Mouse (Mus musculus) left cerebral cortex, postnatal 14 days (tissue): ENCODE results near the gene Polr2l. TPM values are rescaled to one million over a fixed set of nuclear protein-coding genes. Genes with fewer than 3 reads are reported as not detected.

Experiments
- DNase-seq, 2 experiments: peaks; one replicate each; pipeline ENCODE4 v3.0.0; 2021 to 2022; ENCODE audit warnings: low spot score in 2 of 2, mixed read lengths in 1 of 2
- intact Hi-C: fragments of 180-260 bp; cut with DNase I; formaldehyde crosslinking; loops from one replicate; pipeline ENCODE4 v1.15.1; 2025
- total RNA-seq, 2 experiments: library from RNA; stranded (reverse); gene quantifications; 2 replicates each; pipeline ENCODE4 v1.2.3; 2021

The Polr2l gene
- total RNA-seq, 2 experiments from 2014 or later, result 43.8 to 44.4 TPM

DNA sequence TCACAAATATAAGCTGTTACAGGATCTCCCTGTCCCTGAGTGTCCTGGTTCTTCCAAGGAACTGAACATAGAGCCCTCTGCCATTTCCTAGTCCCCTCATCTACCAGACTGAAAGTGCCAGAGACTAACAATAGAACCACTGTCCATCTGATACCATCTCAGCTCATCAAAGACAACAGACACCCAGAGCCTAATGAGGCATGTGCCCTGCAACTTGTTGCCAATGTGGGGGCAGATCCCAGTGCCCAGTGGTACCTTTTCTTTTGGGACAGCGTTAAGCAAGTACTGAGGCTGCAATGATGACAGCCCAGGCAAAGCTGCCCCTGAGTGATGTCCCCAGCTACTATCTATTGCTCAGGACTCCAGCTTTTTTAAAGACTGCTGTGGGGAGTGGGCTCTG is 11.3 kb upstream of the Polr2l start:
- no peak for DNase-seq

DNA sequence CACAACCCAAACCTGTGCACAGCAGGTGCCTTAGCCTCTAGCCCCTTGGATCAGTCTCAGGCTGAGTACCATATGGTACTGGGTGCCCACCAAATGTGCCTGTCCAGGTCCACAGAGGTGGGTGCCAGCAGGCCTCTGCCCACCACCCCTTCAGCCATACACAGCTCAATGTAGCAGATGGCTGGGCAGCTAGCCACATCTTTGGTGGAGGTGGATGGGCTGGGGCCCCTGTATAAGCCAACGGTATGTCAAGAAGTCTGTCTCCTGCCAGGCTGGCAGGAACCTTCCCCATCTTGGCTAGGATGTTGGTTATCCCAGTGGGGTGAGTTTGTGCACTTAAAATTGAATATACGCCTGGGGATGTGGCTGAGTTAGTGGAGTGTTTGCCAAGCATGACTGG is 10.7 kb upstream of the Polr2l start:
- intact Hi-C loops, result no loop called here
- DNase-seq, result no peak

More for the DNA sequence above, 11.3 kb upstream of the Polr2l start:
- intact Hi-C loops, result no loop called here

GRCm38 (mm10) chr7:141485186-141485585 is 10.3 kb upstream of the Polr2l start:
- intact Hi-C loops, result no loop called here
- DNase-seq, result no peak

GRCm38 (mm10) chr7:141484186-141485120 is 9.5 kb upstream of the Polr2l start:
- no peak for DNase-seq
- intact Hi-C loops, result loop anchor here (5.0 kb wide), 1 partner anchor 183 kb away; no protein-coding TSS in a partner anchor

GRCm38 (mm10) chr7:141483114-141483653 is 8.3 kb upstream of the Polr2l start:
- intact Hi-C loops, result loop anchor here (5.0 kb wide), 1 partner anchor 184 kb away; no protein-coding TSS in a partner anchor
- no peak for DNase-seq

- no peak for DNase-seq
- intact Hi-C loops, result loop anchor here (5.0 kb wide), 1 partner anchor 185 kb away; no protein-coding TSS in a partner anchor
Observed at GRCm38 (mm10) chr7:141482531-141483024, 7.6 kb upstream of the Polr2l start.

DNA sequence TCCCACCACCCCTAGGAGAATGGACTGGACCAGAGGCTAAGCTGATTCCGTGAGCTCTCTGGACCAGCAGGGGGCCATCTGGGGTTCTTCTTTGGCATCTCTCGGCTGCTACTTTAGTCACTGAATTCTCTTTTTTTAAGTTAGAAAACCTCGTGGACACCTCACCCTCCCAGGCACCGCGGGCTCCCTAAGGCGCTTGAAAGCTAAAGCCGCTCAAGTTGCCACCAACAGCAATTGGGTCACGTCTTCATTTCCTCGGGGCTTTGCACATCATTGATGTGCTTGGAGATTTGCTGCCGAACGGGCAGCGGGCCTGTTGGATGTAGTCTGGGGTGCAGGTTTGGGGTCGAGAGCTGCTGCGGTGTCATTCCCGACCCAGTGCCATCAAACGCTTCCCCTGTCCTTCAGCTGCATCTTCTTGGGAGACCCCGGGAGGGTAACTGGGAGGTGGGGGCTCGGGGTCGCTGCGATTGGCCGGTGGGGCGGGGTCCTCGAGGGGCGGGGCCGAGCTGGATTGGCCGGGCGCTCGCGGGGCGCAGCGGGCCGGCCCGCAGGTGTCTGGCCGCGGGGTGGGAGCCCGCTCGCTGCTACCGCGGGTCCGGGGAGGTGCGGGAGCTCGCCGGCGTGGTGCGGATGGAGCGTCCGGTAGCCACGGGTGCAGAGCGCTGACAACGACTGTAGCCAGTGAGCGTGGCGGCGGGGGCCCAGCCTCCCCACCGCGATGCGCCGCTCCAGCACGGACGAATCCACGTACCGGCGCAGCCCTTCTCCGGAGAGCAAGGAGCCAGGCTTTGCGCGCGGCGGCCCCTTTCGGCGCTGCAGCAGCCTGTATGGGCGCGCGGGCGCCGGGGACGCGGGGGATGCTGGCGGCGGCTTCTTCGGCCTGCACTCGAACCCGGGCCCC is 6.8 kb upstream of the Polr2l start:
- intact Hi-C loops, result loop anchor here (2.0 to 5.0 kb wide), 2 partner anchors 43 to 186 kb away; no protein-coding TSS in a partner anchor
- peak; percentile 54 to 64 for DNase-seq

DNA sequence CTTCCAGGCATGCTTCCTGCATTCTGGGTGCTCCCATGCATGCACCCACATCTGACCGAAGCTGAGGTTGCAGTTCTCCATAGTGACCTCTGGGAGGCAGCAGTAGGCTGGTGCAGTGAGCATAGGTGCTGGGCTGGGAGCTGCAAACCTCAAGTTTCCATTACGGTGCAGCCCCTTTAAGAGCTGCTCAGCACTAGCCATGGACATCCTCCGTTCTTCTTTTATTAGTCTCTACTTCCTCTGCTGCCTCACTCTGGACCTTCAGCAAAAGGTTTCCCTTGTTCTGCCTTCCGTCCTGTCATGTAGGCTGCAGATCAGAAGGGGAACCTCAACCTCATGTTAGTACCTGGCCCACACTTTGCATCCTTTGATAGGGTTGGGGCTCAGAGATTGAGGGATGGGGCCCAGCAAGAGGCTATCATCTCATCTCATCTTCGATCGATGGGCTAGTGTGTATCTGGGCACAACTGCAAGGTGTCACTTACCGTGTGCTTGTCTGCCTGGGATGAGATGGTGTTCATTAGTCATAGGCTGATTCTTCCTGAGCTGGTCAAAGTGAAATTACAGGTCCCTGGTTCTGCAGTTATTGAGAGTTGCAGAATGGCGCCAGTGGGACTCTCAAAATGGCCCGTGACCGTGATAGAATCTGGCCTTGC is 6.0 kb upstream of the Polr2l start:
- intact Hi-C loops, result loop anchor here (2.0 to 5.0 kb wide), 2 partner anchors 44 to 186 kb away; no protein-coding TSS in a partner anchor

DNA sequence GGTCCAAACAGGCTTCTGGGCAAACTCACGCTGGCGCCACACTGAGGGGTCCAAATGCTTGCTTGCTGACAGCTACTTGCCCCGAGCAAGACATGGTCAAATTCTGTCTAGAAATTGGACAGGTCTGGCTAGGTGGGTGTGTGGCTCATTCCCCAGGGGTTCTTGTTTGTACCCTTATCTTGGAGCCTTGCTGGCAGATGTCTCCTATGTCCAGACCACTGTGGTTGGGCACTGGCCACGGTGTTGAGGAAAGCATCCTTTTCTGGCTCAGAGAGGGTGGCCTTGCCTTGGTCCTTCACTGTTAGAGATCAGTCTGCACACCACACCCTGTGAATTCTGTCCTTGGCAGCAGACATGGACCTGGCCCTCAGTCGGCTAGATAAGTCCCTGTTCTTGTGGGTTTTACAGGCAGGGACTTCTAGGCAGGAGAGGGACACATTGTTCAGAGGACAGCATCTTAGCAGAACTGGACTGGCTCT is 3.4 kb upstream of the Polr2l start:
- no peak for DNase-seq
- intact Hi-C loops, result no loop called here

More for the DNA sequence above, 6.0 kb upstream of the Polr2l start:
- DNase-seq, result peak; percentile 76 to 84

DNA sequence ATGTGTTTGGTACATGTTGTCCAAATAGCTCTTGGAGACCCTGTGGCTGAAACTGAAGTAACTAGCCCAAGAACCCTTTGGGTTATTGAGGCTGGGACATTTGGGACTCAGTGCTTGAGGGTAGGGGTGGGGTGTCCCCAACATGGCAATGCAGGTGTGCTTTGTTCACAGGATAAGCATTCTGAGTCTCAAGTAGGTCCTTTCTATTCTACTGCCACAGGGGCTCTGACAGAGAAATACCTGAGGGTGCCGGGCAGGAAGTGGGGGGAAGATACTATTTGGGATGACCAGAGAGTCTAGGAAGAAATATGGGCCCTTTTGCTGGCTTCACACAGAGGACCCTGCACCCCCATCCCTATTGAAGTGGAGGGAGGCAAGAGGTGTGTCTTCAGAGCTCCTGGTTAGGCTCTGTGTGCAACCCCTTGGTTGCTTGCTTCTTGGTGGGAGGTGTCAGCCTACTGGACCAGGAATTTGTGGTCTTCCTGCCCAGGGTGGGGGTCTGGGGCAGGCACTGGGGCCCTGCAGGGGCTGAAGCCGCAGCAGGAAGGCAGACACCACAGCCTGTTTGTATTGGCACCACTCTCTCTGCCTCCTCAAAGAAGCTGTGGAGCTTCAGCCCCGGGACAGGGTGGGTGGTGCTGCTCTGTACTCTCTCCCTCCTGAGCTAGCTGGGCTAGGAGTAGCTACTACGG is 2.8 kb upstream of the Polr2l start:
- DNase-seq, result no peak
- intact Hi-C loops, result no loop called here

- intact Hi-C loops, result no loop called here
Observed at GRCm38 (mm10) chr7:141476981-141477370, 2.0 kb upstream of the Polr2l start.

DNA sequence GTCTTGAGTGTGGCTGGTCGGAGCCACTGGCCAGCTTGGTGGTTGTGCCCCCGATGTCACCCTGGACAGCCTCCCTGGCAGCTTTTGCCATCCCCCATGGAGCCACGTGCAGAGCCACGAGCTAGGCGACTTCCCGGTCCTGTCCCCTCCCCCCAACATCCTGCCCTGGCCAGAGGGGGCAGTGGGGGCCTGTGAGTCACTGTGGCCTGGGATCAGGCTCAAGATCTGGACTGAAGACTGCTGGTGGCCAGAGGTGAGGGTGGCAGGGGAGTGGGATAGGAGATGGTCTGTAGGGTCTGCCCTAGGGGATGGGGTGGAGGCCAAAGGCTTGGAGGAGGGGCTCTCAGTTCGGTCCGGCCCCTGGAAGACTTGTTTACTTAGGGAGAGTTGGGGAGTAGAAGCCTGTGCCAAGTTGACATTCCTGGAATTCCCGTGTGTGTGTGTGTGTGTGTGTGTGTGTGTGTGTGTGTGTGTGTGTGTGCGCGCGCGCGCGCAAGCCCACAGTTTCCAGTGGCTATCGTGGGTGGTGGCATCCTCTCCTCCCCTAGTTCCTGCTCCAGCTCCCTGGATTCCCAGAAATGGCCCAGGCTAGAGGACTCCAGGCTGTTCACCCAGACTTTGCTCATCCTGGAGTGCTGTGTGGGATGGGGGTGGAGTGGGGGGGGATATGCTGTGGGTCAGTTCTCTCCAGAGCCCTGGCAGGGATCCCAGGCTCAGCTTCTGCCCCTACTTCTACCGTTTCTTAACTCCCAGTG is 1.5 kb upstream of the Polr2l start:
- intact Hi-C loops, result no loop called here
- peak; percentile 45 to 78 for DNase-seq

More at GRCm38 (mm10) chr7:141476981-141477370, 2.0 kb upstream of the Polr2l start:
- DNase-seq, result no peak

DNA sequence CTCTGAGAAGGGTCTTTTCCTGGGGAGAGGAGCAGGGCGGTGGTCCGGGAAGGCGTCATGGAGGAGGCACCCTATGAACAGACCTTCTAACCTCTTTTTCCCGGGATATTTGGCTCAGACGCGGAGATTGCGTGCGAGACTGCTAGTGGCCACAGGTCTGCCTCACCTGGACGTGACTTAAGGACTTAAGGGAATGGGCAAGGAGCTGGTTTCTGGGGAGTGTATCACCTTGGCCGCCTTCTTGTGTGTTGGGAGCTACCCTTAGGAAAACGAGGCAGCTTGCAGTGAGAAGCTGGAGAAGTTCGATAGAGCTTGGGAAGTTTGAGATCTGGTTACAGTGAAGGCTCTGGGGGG is 850 bp upstream of the Polr2l start:
- intact Hi-C loops, result no loop called here
- no peak for DNase-seq

GRCm38 (mm10) chr7:141474160-141474559 is 772 bp downstream of the Polr2l start:
- DNase-seq, result no peak
- intact Hi-C loops, result no loop called here

GRCm38 (mm10) chr7:141472763-141473162 is 2.2 kb downstream of the Polr2l start:
- intact Hi-C loops, result no loop called here
- DNase-seq, result no peak

- intact Hi-C loops, result no loop called here
- no peak for DNase-seq
Observed at GRCm38 (mm10) chr7:141472226-141472625, 2.7 kb downstream of the Polr2l start.

DNA sequence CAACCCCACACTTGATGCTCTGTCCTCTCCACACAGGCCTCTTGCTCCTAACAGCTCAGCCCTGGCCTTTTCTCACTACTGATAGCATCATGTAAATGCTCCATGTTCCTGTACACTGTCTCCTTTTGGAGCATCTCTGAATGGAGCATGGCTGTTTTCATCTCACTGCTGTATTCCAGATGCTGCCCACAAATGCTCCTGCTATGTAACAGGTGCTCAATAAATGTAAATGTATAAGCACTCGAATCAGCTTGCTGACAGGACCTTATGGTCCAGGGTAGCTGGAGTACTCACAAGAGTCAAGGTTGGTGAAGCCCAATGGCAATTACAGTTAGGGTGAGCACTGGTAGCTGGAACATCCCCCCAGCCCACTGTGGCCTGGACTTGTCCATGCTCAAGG is 3.7 kb downstream of the Polr2l start:
- no peak for DNase-seq
- intact Hi-C loops, result no loop called here

- intact Hi-C loops, result no loop called here
Observed at GRCm38 (mm10) chr7:141470637-141470944, 4.3 kb downstream of the Polr2l start.

More at GRCm38 (mm10) chr7:141470637-141470944, 4.3 kb downstream of the Polr2l start:
- DNase-seq, result no peak
